Mouse (Mus musculus) liver, embryonic 16.5 days (tissue): ENCODE results near the gene Smim15. TPM values are rescaled to one million over a fixed set of nuclear protein-coding genes. Genes with fewer than 3 reads are reported as not detected.
A peak's percentile ranks its signal among the peaks of the same experiment; 100 is the strongest.

Experiments used
- ATAC-seq: fragments of 200-750 bp; cut with Nextera tagmentation; 2 replicates; pipeline ENCODE4 v1.8.0; 2017; ENCODE audit warnings: low read depth, mild to moderate bottlenecking, moderate number of reproducible peaks, moderate library complexity
- H3K27ac ChIP-seq: fragments of 300-500 bp; sonication (generic); 2 replicates; pipeline ENCODE4 v1.5.1; 2014; ENCODE audit warnings: mild to moderate bottlenecking, low read length
- H3K27me3 ChIP-seq: fragments of 300-500 bp; sonication (generic); 2 replicates; pipeline ENCODE4 v1.6.1; 2014; ENCODE audit warnings: low read depth, low read length, mixed read lengths; ENCODE audit not compliant: control insufficient read depth, insufficient read depth
- H3K36me3 ChIP-seq: fragments of 300-500 bp; sonication (generic); 2 replicates; pipeline ENCODE4 v1.6.1; 2014; ENCODE audit warnings: mild to moderate bottlenecking; ENCODE audit not compliant: control insufficient read depth, insufficient read depth
- H3K4me1 ChIP-seq: fragments of 300-500 bp; sonication (generic); 2 replicates; pipeline ENCODE4 v1.6.1; 2014; ENCODE audit warnings: low read depth, low read length, mixed read lengths; ENCODE audit not compliant: control insufficient read depth
- H3K4me2 ChIP-seq: fragments of 300-500 bp; sonication (generic); 2 replicates; pipeline ENCODE4 v1.6.1; 2014; ENCODE audit warnings: low read depth, low read length, mixed read lengths
- H3K4me3 ChIP-seq: fragments of 300-500 bp; sonication (generic); 2 replicates; pipeline ENCODE4 v1.5.1; 2014; ENCODE audit warnings: low read depth, mild to moderate bottlenecking, low read length
- H3K9ac ChIP-seq: fragments of 300-500 bp; sonication (generic); 2 replicates; pipeline ENCODE4 v1.6.1; 2014; ENCODE audit warnings: low read depth, low read length
- H3K9me3 ChIP-seq: fragments of 300-500 bp; sonication (generic); replicated peaks from 2 replicates; pipeline ENCODE4 v1.6.1; 2016; ENCODE audit warnings: low read length; ENCODE audit not compliant: control insufficient read depth
- WGBS: fragments of 180-500 bp; shearing (Covaris S2); extraction: QIAGEN DNeasy Blood & Tissue Kit; methylation state at CpG from one replicate; pipeline ENCODE4 v1.1.7; 2014; ENCODE audit not compliant: insufficient replicate concordance; 5-methylcytosine and 5-hydroxymethylcytosine counted together
- polyA plus RNA-seq: library from polyadenylated mRNA; unstranded; fragments of >200 nt; fragmentation: Nextera tagmentation; extraction: Ambion mirVana; gene quantifications from 2 replicates; pipeline ENCODE4 v1.2.1, GENCODE M21; 2015

The Smim15 gene
- polyA plus RNA-seq, 1 experiment from 2014 or later = 20.7 TPM

GRCm38 (mm10) chr13:108032789-108033188 is 11.5 kb upstream of the Smim15 start:
- no peaks in the 10 kb centered on the region for H3K36me3 ChIP-seq
- H3K4me2 ChIP-seq = no peak overlapping the region
- H3K9me3 ChIP-seq = no peaks in the 10 kb centered on the region
- no peak overlapping the region for H3K9ac ChIP-seq
- H3K4me1 ChIP-seq = no peaks in the 10 kb centered on the region
- H3K4me3 ChIP-seq = no peak overlapping the region
- no peaks in the 10 kb centered on the region for H3K27me3 ChIP-seq
- H3K27ac ChIP-seq = no peak overlapping the region
- no peak for ATAC-seq
- 41% methylated on average over 4 of the region's 4 CpGs for WGBS

DNA sequence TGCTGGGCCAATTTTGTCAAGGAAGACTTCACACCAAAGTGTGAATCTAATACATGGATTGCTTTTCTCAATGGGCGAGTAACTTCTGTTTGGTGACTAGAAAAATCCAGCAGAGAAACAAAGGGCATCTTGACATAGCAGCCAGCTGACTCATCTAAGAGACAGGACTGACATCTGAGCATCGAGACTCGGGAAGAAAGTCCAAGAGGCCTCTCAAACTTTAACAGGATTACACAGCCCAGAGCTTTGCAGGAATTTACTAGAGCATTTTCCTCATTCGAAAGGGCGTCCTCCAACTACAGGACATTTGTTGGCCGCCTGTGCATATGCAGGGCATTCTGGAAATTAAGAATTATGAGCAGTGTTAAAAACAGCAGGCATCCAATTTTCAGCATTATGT is 4.9 kb upstream of the Smim15 start:
- Histone ChIP-seq H3K4me3 (no peak overlapping the region), H3K4me2 (no peak overlapping the region), H3K9me3 (no peaks in the 10 kb centered on the region), H3K4me1 (peaks cover 16% of the 10 kb centered on the region), H3K9ac (no peak overlapping the region), H3K36me3 (no peaks in the 10 kb centered on the region), H3K27me3 (no peaks in the 10 kb centered on the region), H3K27ac (no peak overlapping the region)
- WGBS = 62% methylated on average over 6 of the region's 6 CpGs
- no peak for ATAC-seq

- Histone ChIP-seq H3K36me3 (no peaks in the 10 kb centered on the region), H3K4me2 (no peak overlapping the region), H3K27ac (no peak overlapping the region), H3K9ac (no peak overlapping the region), H3K9me3 (no peaks in the 10 kb centered on the region), H3K4me3 (no peak overlapping the region), H3K27me3 (no peaks in the 10 kb centered on the region), H3K4me1 (peaks cover 16% of the 10 kb centered on the region)
- no peak for ATAC-seq
- 43% methylated on average over 9 of the region's 9 CpGs for WGBS
These were observed 4.3 kb upstream of the Smim15 start for GRCm38 (mm10) chr13:108039902-108040301.

- 64% methylated on average over 3 of the region's 3 CpGs for WGBS
These were observed 3.8 kb upstream of the Smim15 start for GRCm38 (mm10) chr13:108040451-108040850.

DNA sequence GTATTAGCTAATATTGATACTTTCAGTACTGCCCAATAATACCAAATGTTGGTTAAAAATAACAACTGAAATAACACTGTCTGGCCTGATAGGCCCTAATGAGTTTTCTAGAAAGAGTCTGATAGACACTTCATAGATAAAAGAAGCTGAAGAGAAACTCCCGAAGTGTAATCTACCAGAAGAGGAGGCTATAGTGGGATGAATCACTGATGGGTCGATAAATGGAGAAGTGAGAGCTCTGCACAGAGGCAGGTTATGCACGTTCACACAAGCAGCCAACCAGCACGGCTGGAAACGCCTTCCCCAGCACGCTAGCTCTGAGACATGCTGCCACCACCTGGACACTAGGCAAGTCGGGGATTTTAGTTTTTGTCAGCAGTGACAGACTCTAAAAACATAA is 2.9 kb upstream of the Smim15 start:
- ATAC-seq = peak; percentile 46
- 1% methylated on average over 7 of the region's 7 CpGs for WGBS
- Histone ChIP-seq H3K36me3 (peaks cover under 1% of the 10 kb centered on the region; the same call in 1 of the 2 replicates), H3K4me3 (no peak overlapping the region), H3K9ac (no peak overlapping the region), H3K4me2 (no peak overlapping the region), H3K9me3 (no peaks in the 10 kb centered on the region), H3K4me1 (peaks cover 24% of the 10 kb centered on the region), H3K27me3 (no peaks in the 10 kb centered on the region), H3K27ac (no peak overlapping the region)

More at GRCm38 (mm10) chr13:108040451-108040850, 3.8 kb upstream of the Smim15 start:
- Histone ChIP-seq H3K27ac (no peak overlapping the region), H3K4me2 (no peak overlapping the region), H3K9ac (no peak overlapping the region), H3K9me3 (no peaks in the 10 kb centered on the region), H3K27me3 (no peaks in the 10 kb centered on the region), H3K4me3 (no peak overlapping the region), H3K4me1 (peaks cover 18% of the 10 kb centered on the region), H3K36me3 (no peaks in the 10 kb centered on the region)
- no peak for ATAC-seq

DNA sequence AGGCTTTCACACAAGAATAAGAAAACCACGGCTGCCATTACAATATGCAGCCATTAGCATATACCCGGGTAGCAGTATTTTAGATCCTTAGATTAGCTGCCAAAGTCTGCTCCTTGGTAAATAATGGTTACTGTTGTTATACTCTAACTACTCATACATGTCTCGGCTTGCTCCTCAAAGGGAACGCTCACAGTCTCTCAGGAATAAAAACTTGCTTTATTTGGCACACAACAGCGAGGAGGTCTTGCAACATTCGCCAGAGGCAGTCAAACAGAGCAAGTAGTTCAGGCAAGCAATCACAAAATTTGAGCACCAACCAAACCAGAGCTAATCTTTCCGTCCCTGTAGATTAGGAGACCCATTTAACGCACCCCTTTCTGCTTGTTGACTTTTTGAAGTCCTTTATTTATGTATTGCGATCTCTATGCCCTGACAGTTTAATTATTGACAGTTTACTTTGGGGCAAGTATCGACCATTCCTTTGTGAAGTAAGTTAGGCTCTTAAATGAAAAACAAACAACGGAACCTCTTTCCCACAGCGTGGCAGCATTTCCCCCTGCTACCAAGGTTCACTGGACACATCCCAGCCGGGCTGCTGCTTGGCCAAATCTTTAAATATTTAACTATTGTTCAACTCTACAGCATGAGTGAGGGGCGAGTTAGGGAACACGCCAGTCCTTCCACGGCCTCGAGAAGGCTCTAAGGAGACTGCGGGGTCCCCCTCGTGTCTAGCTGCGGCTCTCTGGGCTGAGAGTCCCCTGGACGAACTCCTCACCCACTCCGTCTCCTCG is 620 bp upstream of the Smim15 start:
- WGBS = 2% methylated on average over 23 of the region's 23 CpGs
- H3K4me3 ChIP-seq = peak overlapping the region; percentile 94
- ATAC-seq = peak; percentile 35
- no peaks in the 10 kb centered on the region for H3K9me3 ChIP-seq
- H3K27me3 ChIP-seq = no peaks in the 10 kb centered on the region
- peak overlapping the region; percentile 96 for H3K9ac ChIP-seq
- peaks cover 24% of the 10 kb centered on the region for H3K4me1 ChIP-seq
- peak overlapping the region; percentile 79 for H3K27ac ChIP-seq
- peaks cover 11% of the 10 kb centered on the region for H3K36me3 ChIP-seq
- peak overlapping the region; percentile 87 for H3K4me2 ChIP-seq

GRCm38 (mm10) chr13:108045646-108046045 is 1.4 kb downstream of the Smim15 start:
- Histone ChIP-seq H3K4me1 (peaks cover 24% of the 10 kb centered on the region), H3K4me3 (no peak overlapping the region), H3K4me2 (peak overlapping the region; percentile 42), H3K27ac (peak overlapping the region; percentile 24; the same call in 1 of the 2 replicates), H3K27me3 (no peaks in the 10 kb centered on the region), H3K9ac (peak overlapping the region; percentile 31; the same call in 1 of the 2 replicates), H3K36me3 (peaks cover 11% of the 10 kb centered on the region), H3K9me3 (no peaks in the 10 kb centered on the region)
- WGBS = 45% methylated on average over 3 of the region's 3 CpGs
- no peak for ATAC-seq

GRCm38 (mm10) chr13:108046071-108046470 is 1.8 kb downstream of the Smim15 start:
- WGBS = 79% methylated on average over 3 of the region's 3 CpGs
- Histone ChIP-seq H3K4me3 (no peak overlapping the region), H3K4me2 (peak overlapping the region; percentile 42), H3K9ac (no peak overlapping the region; the same call in 1 of the 2 replicates), H3K27me3 (no peaks in the 10 kb centered on the region), H3K36me3 (peaks cover 11% of the 10 kb centered on the region), H3K27ac (peak overlapping the region; percentile 24; the same call in 1 of the 2 replicates), H3K9me3 (no peaks in the 10 kb centered on the region), H3K4me1 (peaks cover 21% of the 10 kb centered on the region)
- ATAC-seq = no peak

GRCm38 (mm10) chr13:108046891-108047290 is 2.6 kb downstream of the Smim15 start:
- WGBS = 80% methylated on average over 6 of the region's 6 CpGs
- H3K27me3 ChIP-seq = no peaks in the 10 kb centered on the region

More at GRCm38 (mm10) chr13:108046891-108047290, 2.6 kb downstream of the Smim15 start:
- ATAC-seq = no peak
- no peak overlapping the region for H3K4me3 ChIP-seq
- H3K4me1 ChIP-seq = peaks cover 21% of the 10 kb centered on the region
- peaks cover 11% of the 10 kb centered on the region for H3K36me3 ChIP-seq
- no peak overlapping the region for H3K27ac ChIP-seq
- no peak overlapping the region for H3K4me2 ChIP-seq
- no peak overlapping the region for H3K9ac ChIP-seq
- H3K9me3 ChIP-seq = no peaks in the 10 kb centered on the region
